Mouse (Mus musculus) heart, embryonic 15.5 days (tissue): Measurements from ENCODE around the gene Spaca3. TPM values are rescaled to one million over a fixed set of nuclear protein-coding genes. Genes with fewer than 3 reads are reported as not detected.

Experiments
- ATAC-seq: fragments of 200-750 bp; cut with Nextera tagmentation; replicated peaks from 2 replicates; pipeline ENCODE4 v1.8.0; 2017; ENCODE audit warnings: low read depth, moderate TSS enrichment; ENCODE audit not compliant: insufficient number of reproducible peaks, insufficient read depth, low FRiP score
- H3K27ac ChIP-seq: fragments of 300-500 bp; sonication (generic); 2 replicates; pipeline ENCODE4 v1.5.1; 2015; ENCODE audit warnings: mild to moderate bottlenecking, inconsistent platforms
- H3K27me3 ChIP-seq: fragments of 300-500 bp; sonication (generic); 2 replicates; pipeline ENCODE4 v1.6.1; 2015; ENCODE audit warnings: inconsistent platforms
- H3K36me3 ChIP-seq: fragments of 300-500 bp; sonication (generic); 2 replicates; pipeline ENCODE4 v1.6.1; 2015; ENCODE audit warnings: mild to moderate bottlenecking, inconsistent platforms
- H3K4me1 ChIP-seq: fragments of 300-500 bp; sonication (generic); replicated peaks from 2 replicates; pipeline ENCODE4 v1.6.1; 2015; ENCODE audit warnings: inconsistent platforms
- H3K4me2 ChIP-seq: fragments of 300-500 bp; sonication (generic); 2 replicates; pipeline ENCODE4 v1.6.1; 2015; ENCODE audit warnings: inconsistent platforms, mild to moderate bottlenecking, moderate library complexity
- H3K4me3 ChIP-seq: fragments of 300-500 bp; sonication (generic); 2 replicates; pipeline ENCODE4 v1.5.1; 2015; ENCODE audit warnings: mild to moderate bottlenecking, inconsistent platforms
- H3K9ac ChIP-seq: fragments of 300-500 bp; sonication (generic); 2 replicates; pipeline ENCODE4 v1.6.1; 2015; ENCODE audit warnings: mild to moderate bottlenecking, inconsistent platforms
- H3K9me3 ChIP-seq: fragments of 300-500 bp; sonication (generic); replicated peaks from 2 replicates; pipeline ENCODE4 v1.6.1; 2016; ENCODE audit warnings: inconsistent platforms
- WGBS: fragments of 180-500 bp; shearing (Covaris S2); methylation state at CpG from one replicate; pipeline ENCODE4 v1.1.7; 2015; ENCODE audit warnings: mixed read lengths; 5-methylcytosine and 5-hydroxymethylcytosine counted together
- polyA plus RNA-seq: library from polyadenylated mRNA; unstranded; fragments of >200 nt; fragmentation: Nextera tagmentation; extraction: Ambion mirVana; gene quantifications from 2 replicates; pipeline ENCODE4 v1.2.1, GENCODE M21; 2015

Gene Spaca3
- polyA plus RNA-seq, result not detected in 2 replicates

DNA sequence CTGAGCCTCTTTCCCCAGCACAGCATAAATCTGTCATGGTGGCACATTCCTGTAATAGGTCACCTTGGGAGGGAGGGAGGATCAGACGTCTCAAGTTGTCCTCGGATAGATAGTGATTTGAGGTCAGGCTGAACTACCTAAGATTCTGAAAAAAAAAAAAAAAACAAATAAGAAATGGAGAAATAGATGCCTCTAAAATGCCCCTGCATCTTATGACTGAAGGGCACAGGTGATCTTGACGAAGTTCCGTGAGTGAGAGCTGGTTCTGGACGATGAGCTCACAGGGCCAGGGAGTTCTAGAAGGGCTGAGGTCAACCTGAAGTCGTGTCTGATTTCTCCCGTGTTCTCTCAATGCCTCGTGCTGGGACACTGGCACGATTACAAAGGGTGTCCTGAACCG is at the start of gene Spaca3:
Spaca3 (plus strand) TSS at position 301 of the 400 bp plus-strand sequence.
- H3K27ac ChIP-seq, result no peak within 1 kb of the TSS
- H3K27me3 ChIP-seq, result no peaks in the 10 kb centered on the region
- no peaks in the 10 kb centered on the region for H3K36me3 ChIP-seq
- no peak within 1 kb of the TSS for H3K4me3 ChIP-seq
- H3K9me3 ChIP-seq, result no peaks in the 10 kb centered on the region
- ATAC-seq, result no peak
- H3K4me2 ChIP-seq, result no peak within 1 kb of the TSS
- 64% methylated on average over 10 of the region's 10 CpGs for WGBS
- H3K9ac ChIP-seq, result no peak within 1 kb of the TSS
- H3K4me1 ChIP-seq, result no peaks in the 10 kb centered on the region

DNA sequence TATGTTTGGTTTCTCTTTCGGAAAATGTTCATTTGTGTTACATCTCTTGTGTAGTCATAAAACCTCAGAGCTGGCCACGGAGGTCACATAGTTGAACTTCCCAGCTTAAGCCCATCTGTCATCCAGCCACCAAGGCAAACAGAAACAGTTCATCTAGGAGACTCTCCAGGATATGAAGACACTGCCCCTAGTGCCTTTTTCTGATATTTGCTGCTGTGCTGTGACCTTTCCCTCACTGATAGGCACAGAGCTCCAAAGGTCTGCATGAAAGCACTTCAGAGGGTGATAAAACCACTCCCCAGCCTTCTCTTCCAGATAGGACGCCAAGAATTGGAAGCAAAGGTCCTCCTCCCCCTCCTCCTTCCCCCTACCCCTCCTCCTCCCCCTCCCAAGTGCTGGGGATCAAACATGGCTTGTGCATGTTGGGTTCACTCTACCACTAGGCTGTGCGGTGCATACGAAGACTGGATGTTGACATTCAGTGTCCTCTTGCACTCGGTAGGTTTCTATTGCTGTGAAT is 49.6 kb upstream of the Spaca3 start:
- no peak overlapping the region for H3K9ac ChIP-seq
- no peak overlapping the region for H3K4me3 ChIP-seq
- ATAC-seq, result no peak
- no peak overlapping the region for H3K27ac ChIP-seq
- 66% methylated on average over 6 of the region's 6 CpGs for WGBS
- H3K27me3 ChIP-seq, result no peaks in the 10 kb centered on the region; the same call in 1 of the 2 replicates
- peaks cover 21% of the 10 kb centered on the region for H3K4me1 ChIP-seq
- peaks cover 5% of the 10 kb centered on the region; the same call in 1 of the 2 replicates for H3K36me3 ChIP-seq
- H3K4me2 ChIP-seq, result no peak overlapping the region
- no peaks in the 10 kb centered on the region for H3K9me3 ChIP-seq

DNA sequence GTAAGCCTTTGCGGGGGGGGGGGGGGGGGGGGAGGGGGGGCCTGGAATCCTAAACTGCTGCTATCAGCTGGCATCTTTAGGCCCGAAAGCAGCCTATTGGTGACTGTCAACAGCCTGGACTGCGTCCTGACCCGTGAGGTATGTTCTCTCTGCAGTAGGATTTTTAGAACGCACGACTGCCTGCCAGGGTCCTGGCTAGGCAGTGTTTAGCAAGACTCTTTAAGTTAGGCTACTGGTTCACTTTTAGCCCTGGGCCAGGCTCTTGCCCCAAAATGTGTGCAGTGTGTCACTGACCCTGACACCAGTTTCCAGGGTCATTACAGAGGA is 48.5 kb upstream of the Spaca3 start:
- ATAC-seq, result peak; percentile 49
- Histone ChIP-seq H3K9ac (peak overlapping the region; percentile 77), H3K4me3 (peak overlapping the region; percentile 67), H3K36me3 (peaks cover 15% of the 10 kb centered on the region; the same call in 1 of the 2 replicates), H3K9me3 (no peaks in the 10 kb centered on the region), H3K4me1 (peaks cover 21% of the 10 kb centered on the region), H3K4me2 (peak overlapping the region; percentile 83), H3K27ac (peak overlapping the region; percentile 88), H3K27me3 (no peaks in the 10 kb centered on the region; the same call in 1 of the 2 replicates)
- WGBS, result 41% methylated on average over 5 of the region's 6 CpGs

DNA sequence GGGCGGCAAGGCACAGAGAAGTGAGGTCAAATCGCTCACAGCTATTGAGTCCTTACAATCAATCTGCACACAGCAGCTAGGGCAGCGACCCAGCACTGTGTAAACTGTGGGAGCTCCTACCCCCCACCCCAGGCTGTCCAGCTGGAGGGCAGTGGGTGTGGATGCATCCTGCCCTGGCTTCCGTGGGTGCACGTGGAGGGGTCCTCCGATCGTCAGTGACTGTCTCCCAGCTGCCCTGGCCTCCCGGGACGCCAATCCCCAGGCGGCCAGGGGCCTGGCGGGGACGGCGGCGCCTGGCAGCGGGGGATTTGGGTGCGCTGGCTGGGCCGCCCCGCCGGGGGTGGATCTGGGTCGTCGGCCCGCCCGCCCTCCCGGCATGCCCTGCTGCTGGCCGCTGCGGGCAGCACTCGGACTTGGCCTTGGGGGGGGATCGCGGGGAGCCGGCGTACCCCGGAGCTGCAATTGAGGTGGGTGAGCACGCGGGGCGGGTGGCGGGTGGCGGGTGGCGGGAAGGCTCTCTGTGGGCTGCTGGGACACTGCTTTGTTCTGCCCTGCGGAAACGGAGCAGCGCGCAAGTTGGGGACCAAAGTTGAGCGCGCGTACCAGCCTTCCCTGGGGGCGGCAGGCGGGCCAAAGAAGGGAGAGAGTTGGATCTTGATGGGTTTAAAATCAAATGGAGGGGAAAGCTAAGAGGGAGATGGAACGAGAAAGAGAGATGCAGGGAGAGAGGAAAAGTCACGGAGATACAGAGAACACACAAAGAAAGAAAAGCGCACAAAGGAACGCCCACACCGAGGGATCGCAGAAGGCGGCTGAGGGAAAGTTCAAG is 48.0 kb upstream of the Spaca3 start, which contains the start of gene Tmem98:
Tmem98 (plus strand) TSS at position 183 of the 829 bp plus-strand sequence.
- under 1% methylated on average over 37 of the region's 54 CpGs for WGBS
- Histone ChIP-seq H3K4me2 (peak within 1 kb of the TSS; percentile 83), H3K4me3 (peak within 1 kb of the TSS; percentile 67), H3K36me3 (peaks cover 18% of the 10 kb centered on the region), H3K9me3 (no peaks in the 10 kb centered on the region), H3K27me3 (no peaks in the 10 kb centered on the region; the same call in 1 of the 2 replicates), H3K27ac (peak within 1 kb of the TSS; percentile 88), H3K4me1 (peaks cover 21% of the 10 kb centered on the region), H3K9ac (peak within 1 kb of the TSS; percentile 77)
- peak; percentile 82 for ATAC-seq

DNA sequence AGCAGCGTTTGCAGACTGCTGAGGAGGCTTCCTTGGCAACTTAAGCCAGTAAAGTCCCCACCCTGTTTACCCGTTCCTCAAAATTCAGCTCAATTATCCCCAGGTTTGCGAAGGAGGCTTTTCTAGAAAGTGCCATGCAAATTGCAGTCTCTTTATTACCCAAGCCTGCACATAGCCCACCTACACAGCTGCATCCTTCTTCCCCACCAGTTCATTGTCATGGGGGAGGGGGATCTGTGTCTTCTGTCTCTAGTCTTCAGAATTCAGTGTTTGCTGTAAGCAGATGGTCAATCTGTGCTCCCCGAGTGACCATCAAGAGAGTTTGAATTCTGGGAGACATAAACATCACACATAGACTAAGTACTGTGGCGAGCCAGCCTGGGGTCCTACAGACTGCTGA is 47.0 kb upstream of the Spaca3 start:
- peak overlapping the region; percentile 67 for H3K4me3 ChIP-seq
- peak overlapping the region; percentile 77 for H3K9ac ChIP-seq
- no peak overlapping the region for H3K27ac ChIP-seq
- H3K9me3 ChIP-seq, result no peaks in the 10 kb centered on the region
- H3K4me2 ChIP-seq, result peak overlapping the region; percentile 83
- 24% methylated on average over 5 of the region's 5 CpGs for WGBS
- H3K27me3 ChIP-seq, result no peaks in the 10 kb centered on the region; the same call in 1 of the 2 replicates
- ATAC-seq, result no peak
- H3K36me3 ChIP-seq, result peaks cover 27% of the 10 kb centered on the region
- H3K4me1 ChIP-seq, result peaks cover 21% of the 10 kb centered on the region

DNA sequence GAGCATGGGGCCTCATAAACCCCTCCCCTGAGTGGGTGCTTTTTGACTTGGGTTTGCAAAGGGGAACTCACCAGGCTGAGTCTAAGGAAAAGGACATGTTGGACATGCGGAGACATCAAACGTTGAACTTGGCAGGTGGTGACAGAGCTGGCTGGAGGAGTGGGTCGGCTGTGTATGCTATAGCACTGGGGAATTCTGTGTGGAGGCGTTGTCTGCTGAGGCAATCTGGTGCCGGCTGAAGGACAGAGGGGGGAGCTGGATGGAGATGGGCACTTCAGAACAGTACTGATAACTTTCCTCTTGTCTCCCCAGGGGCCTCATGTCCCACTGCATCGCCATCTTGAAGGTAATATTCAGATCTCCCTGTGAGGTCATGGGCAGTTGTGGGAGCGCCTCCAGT is 42.8 kb upstream of the Spaca3 start:
- no peak overlapping the region for H3K27ac ChIP-seq
- WGBS, result 54% methylated on average over 7 of the region's 7 CpGs
- no peak overlapping the region for H3K4me2 ChIP-seq
- ATAC-seq, result no peak
- H3K4me1 ChIP-seq, result peaks cover 29% of the 10 kb centered on the region
- no peaks in the 10 kb centered on the region for H3K27me3 ChIP-seq
- no peak overlapping the region for H3K9ac ChIP-seq
- H3K9me3 ChIP-seq, result no peaks in the 10 kb centered on the region
- H3K36me3 ChIP-seq, result peaks cover 37% of the 10 kb centered on the region
- no peak overlapping the region for H3K4me3 ChIP-seq

DNA sequence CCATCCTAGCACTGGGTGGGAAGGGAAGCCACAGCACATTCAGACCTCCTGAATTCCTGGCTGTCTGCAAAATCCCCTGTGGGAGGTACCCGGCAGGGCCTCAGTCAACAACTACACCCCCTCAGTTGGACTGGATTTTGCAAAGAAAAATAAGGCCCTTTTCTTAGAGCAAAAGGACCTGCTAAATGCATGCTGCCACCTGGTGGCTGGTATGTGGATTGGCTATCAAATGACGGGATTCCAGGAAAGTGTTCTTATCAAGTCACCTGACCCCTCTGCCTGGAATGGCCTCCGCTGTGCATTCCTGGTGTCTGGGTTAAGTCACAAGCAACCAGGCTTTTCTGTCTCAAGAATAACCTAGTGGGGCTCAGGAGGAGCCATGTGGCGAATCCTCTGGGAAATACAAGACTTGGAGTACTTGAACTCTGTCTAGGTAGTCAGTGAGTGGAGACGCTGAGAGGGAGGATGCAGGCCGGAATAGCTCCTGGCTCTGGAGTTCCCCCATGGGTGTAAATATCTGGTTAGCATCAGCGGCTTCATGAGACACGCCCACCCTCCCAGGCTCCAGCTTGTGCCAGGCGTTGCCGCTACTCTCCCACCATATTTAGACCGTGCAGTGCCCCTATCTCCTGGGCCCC is 40.0 kb upstream of the Spaca3 start:
- H3K27me3 ChIP-seq, result no peaks in the 10 kb centered on the region
- peaks cover 36% of the 10 kb centered on the region for H3K36me3 ChIP-seq
- WGBS, result 11% methylated on average over 11 of the region's 11 CpGs
- H3K4me3 ChIP-seq, result peak overlapping the region; percentile 16
- H3K27ac ChIP-seq, result peak overlapping the region; percentile 93
- peaks cover 23% of the 10 kb centered on the region for H3K4me1 ChIP-seq
- no peaks in the 10 kb centered on the region for H3K9me3 ChIP-seq
- ATAC-seq, result peak; percentile 87
- peak overlapping the region; percentile 20; the same call in 1 of the 2 replicates for H3K9ac ChIP-seq
- peak overlapping the region; percentile 54 for H3K4me2 ChIP-seq

DNA sequence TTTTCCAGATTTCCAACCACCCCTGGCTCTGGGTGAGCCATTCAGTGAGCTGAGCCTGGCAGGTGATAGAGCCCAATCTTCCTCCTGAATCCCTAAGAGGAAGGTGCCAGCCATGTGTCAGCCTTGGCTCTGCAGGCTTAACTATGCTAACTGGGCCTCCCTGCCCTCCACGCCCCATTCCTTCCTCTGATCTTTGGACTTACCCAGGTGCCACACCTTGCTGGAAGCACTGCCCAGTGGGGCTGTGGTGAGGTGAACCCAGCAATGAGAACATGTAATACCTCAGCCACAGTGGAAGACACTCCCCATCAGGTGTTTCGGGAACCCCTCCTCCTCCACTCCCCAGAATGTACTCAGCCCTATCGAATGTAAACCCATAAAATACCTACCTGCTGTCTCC is 38.1 kb upstream of the Spaca3 start:
- Histone ChIP-seq H3K4me1 (peaks cover 26% of the 10 kb centered on the region), H3K4me3 (no peak overlapping the region), H3K9me3 (no peaks in the 10 kb centered on the region), H3K27ac (no peak overlapping the region), H3K4me2 (no peak overlapping the region), H3K27me3 (no peaks in the 10 kb centered on the region), H3K9ac (no peak overlapping the region), H3K36me3 (peaks cover 20% of the 10 kb centered on the region)
- no peak for ATAC-seq
- WGBS, result 95% methylated on average over 3 of the region's 3 CpGs

DNA sequence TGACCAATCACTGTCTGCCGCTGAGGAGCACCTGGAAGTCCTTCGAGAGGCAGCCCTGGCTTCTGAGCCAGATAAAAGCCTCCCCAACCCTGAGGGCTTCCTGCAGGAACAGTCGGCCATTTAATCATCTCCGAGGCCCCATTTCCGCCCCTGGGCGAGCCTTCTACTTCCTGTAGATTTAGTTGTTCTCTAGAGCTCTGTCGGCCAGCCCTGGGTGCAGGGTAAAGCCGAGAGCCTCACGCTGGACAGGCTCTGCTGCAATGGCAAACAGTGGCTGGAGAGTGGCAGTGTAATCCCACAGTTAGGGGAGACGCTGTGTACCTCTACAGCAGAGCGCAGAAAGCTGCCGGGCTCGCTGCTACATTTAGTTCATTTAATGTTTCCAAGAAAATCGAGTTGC is 36.9 kb upstream of the Spaca3 start:
- 43% methylated on average over 14 of the region's 14 CpGs for WGBS
- Histone ChIP-seq H3K9me3 (no peaks in the 10 kb centered on the region), H3K4me3 (no peak overlapping the region), H3K36me3 (peaks cover 9% of the 10 kb centered on the region; the same call in 1 of the 2 replicates), H3K4me1 (peaks cover 26% of the 10 kb centered on the region), H3K27me3 (no peaks in the 10 kb centered on the region), H3K4me2 (0 out of 2 replicates have a peak overlapping the region, but pooled peaks have one; percentile 18), H3K9ac (no peak overlapping the region), H3K27ac (peak overlapping the region; percentile 13)
- ATAC-seq, result peak; percentile 16; the same call in 1 of the 2 replicates

DNA sequence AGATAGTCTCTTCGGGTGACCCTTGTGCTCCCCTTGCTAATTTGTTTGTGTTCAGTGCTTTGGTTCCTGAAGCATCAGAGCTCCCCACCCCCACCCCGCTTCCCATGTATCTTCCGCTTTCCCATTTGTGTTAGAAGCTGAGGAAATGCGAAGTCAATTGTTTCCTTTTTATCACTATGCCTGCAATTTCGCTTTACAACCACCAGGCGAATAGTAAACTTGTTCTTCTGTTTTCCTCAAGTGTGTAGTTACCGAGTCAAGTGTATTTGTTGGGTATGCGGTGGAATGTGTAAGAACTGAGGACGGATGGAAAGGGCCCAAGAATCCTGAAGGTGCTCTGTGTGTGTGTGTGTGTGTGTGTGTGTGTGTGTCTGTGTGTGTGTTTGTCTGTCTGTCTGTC is 36.4 kb upstream of the Spaca3 start:
- Histone ChIP-seq H3K9me3 (no peaks in the 10 kb centered on the region), H3K27me3 (no peaks in the 10 kb centered on the region), H3K9ac (no peak overlapping the region), H3K4me1 (peaks cover 26% of the 10 kb centered on the region), H3K4me3 (no peak overlapping the region), H3K4me2 (no peak overlapping the region), H3K27ac (peak overlapping the region; percentile 13; the same call in 1 of the 2 replicates), H3K36me3 (peaks cover 6% of the 10 kb centered on the region; the same call in 1 of the 2 replicates)
- ATAC-seq, result no peak
- WGBS, result 75% methylated on average over 9 of the region's 9 CpGs

DNA sequence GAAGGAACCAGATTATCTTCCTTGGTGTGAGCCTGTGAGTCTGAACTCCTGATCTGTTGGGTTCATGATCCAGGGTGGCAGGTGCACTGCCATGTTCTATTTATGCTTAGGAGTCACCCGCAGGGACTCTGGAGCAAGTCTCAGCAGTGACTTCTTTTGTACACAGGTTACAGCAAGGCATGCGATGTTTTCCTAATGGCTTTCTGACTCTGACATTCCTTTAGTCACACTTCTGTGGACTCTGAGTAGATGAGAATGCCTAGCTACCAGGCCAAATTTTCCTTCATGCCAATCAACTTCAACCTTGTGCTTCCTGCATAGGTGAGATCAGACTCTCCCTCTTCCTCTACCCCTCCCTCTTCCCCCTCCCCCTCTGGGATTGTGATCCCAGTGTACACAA is 22.8 kb upstream of the Spaca3 start:
- Histone ChIP-seq H3K27ac (no peak overlapping the region), H3K4me3 (no peak overlapping the region), H3K9ac (no peak overlapping the region), H3K27me3 (peaks cover 3% of the 10 kb centered on the region; the same call in 1 of the 2 replicates), H3K36me3 (no peaks in the 10 kb centered on the region), H3K4me2 (no peak overlapping the region), H3K4me1 (no peaks in the 10 kb centered on the region), H3K9me3 (no peaks in the 10 kb centered on the region)
- no peak for ATAC-seq
- 80% methylated on average over 2 of the region's 2 CpGs for WGBS
